ENCODE assay signal across 8 mouse cellular contexts in the genomic region with DNA sequence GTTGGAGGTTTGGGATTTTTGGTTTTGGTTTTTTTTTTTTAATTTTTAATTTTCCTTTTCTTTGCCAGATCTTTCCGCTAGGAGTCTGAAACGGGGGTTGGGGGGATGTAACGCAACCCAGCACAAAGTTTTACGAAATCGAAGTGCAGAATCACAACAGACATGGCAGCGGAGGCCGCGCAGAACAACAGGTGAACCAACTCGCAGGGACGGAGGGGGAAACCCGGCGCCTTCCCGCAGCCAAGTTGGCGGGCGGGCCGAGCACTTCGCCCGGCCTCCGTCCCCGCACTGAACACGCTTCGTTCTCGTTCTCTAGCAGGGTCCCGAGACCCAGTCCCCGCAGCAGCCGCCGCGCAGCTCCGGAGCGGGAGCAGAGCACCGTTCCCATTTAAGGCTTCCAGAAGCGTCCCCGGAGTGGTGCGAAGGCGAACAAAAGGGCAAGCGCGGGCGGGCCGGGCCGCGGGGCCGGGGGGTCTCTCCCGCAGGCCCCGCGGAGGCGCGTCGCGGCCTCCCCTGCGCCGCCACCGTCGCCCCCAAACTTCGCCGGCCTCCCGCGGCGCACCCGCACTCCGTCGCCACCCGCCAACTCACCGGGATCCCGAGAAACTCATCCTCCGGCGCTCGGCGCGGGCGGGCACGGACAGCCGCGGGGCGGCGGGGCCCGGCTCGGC. TPM values are rescaled to one million over a fixed set of nuclear protein-coding genes. Genes with fewer than 3 reads are reported as not detected.
DNase-seq lines count a peak whose midpoint lies in the region; ATAC-seq lines count a peak whose summit lies in the region.

No protein-coding gene starts in this region.

- H3K27me3 ChIP-seq in embryonic facial prominence, embryonic 11.5 days (ENCODE audit: control insufficient read depth, insufficient read depth, low read length), result no peaks in the 10 kb centered on the region
- H3K27me3 ChIP-seq in heart, embryonic 15.5 days, result peaks cover 6% of the 10 kb centered on the region; the same call in 1 of the 2 replicates
- peaks cover 17% of the 10 kb centered on the region for H3K27me3 ChIP-seq in lung, embryonic 15.5 days

- H3K27ac ChIP-seq in embryonic facial prominence, embryonic 11.5 days (replicated peaks; ENCODE audit: low read depth, low read length), result peak overlapping the region; percentile 96
- peak overlapping the region; percentile 99 for H3K27ac ChIP-seq in heart, embryonic 15.5 days
- peak overlapping the region; percentile 97 for H3K27ac ChIP-seq in lung, embryonic 15.5 days

- DNase-seq in CD4-positive helper T cell, adult 2 months (ENCODE audit: low read depth, low spot score), result peak; percentile 51
- DNase-seq in adrenal gland, adult 8-10 months, result peak; percentile 31
- DNase-seq in embryonic facial prominence, embryonic 11.5 days (ENCODE audit: low spot score), result peak; percentile 69
- DNase-seq in kidney, postnatal 4 days, result peak; percentile 64 to 77
- peak; percentile 56 for DNase-seq in ovary, postnatal 36 days (ENCODE audit: low spot score)
- DNase-seq in urinary bladder, postnatal 36 days (ENCODE audit: low spot score in 2 of 2), result peak; percentile 42 to 44

- H3K4me1 ChIP-seq in embryonic facial prominence, embryonic 11.5 days (ENCODE audit: control insufficient read depth, insufficient read depth, low read length), result no peaks in the 10 kb centered on the region
- peaks cover 63% of the 10 kb centered on the region for H3K4me1 ChIP-seq in heart, embryonic 15.5 days (replicated peaks)
- H3K4me1 ChIP-seq in lung, embryonic 15.5 days, result peaks cover 39% of the 10 kb centered on the region

- H3K9ac ChIP-seq in embryonic facial prominence, embryonic 11.5 days (replicated peaks; ENCODE audit: low read length), result peak overlapping the region; percentile 99
- H3K9ac ChIP-seq in heart, embryonic 15.5 days, result peak overlapping the region; percentile 99
- H3K9ac ChIP-seq in lung, embryonic 15.5 days, result peak overlapping the region; percentile 96

- peak; percentile 37 for ATAC-seq in embryonic facial prominence, embryonic 11.5 days (replicated peaks; ENCODE audit: insufficient number of reproducible peaks, low FRiP score, low TSS enrichment, low read depth)
- ATAC-seq in heart, embryonic 15.5 days (replicated peaks; ENCODE audit: insufficient number of reproducible peaks, insufficient read depth, low FRiP score, low read depth), result peak; percentile 19
- ATAC-seq in lung, embryonic 15.5 days (ENCODE audit: borderline replicate concordance, extremely low read depth, low FRiP score, low TSS enrichment), result peak; percentile 46; the same call in 1 of the 2 replicates

- no peaks in the 10 kb centered on the region for H3K9me3 ChIP-seq in embryonic facial prominence, embryonic 11.5 days (replicated peaks; ENCODE audit: control insufficient read depth, low read length)
- H3K9me3 ChIP-seq in heart, embryonic 15.5 days (replicated peaks), result no peaks in the 10 kb centered on the region
- no peaks in the 10 kb centered on the region for H3K9me3 ChIP-seq in lung, embryonic 15.5 days

- WGBS in embryonic facial prominence, embryonic 11.5 days, result under 1% methylated on average over 54 of the region's 77 CpGs
- under 1% methylated on average over 76 of the region's 77 CpGs for WGBS in heart, embryonic 15.5 days
- WGBS in lung, embryonic 15.5 days, result under 1% methylated on average over 59 of the region's 77 CpGs

- H3K36me3 ChIP-seq in embryonic facial prominence, embryonic 11.5 days (replicated peaks; ENCODE audit: control insufficient read depth, insufficient read depth, low read depth, low read length), result no peaks in the 10 kb centered on the region
- no peaks in the 10 kb centered on the region for H3K36me3 ChIP-seq in heart, embryonic 15.5 days
- H3K36me3 ChIP-seq in lung, embryonic 15.5 days, result no peaks in the 10 kb centered on the region

- H3K4me2 ChIP-seq in embryonic facial prominence, embryonic 11.5 days (ENCODE audit: low read depth, low read length), result peak overlapping the region; percentile 55
- peak overlapping the region; percentile 71 for H3K4me2 ChIP-seq in heart, embryonic 15.5 days
- H3K4me2 ChIP-seq in lung, embryonic 15.5 days, result peak overlapping the region; percentile 55

- peak overlapping the region; percentile 89 for H3K4me3 ChIP-seq in embryonic facial prominence, embryonic 11.5 days (ENCODE audit: low read depth, low read length)
- peak overlapping the region; percentile 78 for H3K4me3 ChIP-seq in heart, embryonic 15.5 days
- H3K4me3 ChIP-seq in lung, embryonic 15.5 days, result peak overlapping the region; percentile 87

RNA-seq across cellular contexts. Expression of a gene that starts 1.2 kb away (rescaled TPM):
- 10 to 100 TPM; 60.5 to 74.7 (median 67.1) TPM for total RNA-seq in adrenal gland, adult 8-10 months (2022)
- 73.2 and 80.9 TPM in 2 replicates for polyA plus RNA-seq in embryonic facial prominence, embryonic 11.5 days (2014; fragmentation: Nextera tagmentation; extraction: Ambion mirVana)
- polyA plus RNA-seq in heart, embryonic 15.5 days (2015; fragmentation: Nextera tagmentation; extraction: Ambion mirVana), result 35.5 and 36.2 TPM in 2 replicates
- 39.1 and 39.2 TPM in 2 replicates for polyA plus RNA-seq in lung, embryonic 15.5 days (2015; fragmentation: Nextera tagmentation; extraction: Ambion mirVana)

RNA-seq across cellular contexts. Expression of a gene that starts 20.7 kb away (rescaled TPM):
- total RNA-seq in adrenal gland, adult 8-10 months (2022), result not detected
- polyA plus RNA-seq in embryonic facial prominence, embryonic 11.5 days (2014; fragmentation: Nextera tagmentation; extraction: Ambion mirVana), result not detected in 2 replicates
- not detected in 2 replicates for polyA plus RNA-seq in heart, embryonic 15.5 days (2015; fragmentation: Nextera tagmentation; extraction: Ambion mirVana)
- not detected in 2 replicates for polyA plus RNA-seq in lung, embryonic 15.5 days (2015; fragmentation: Nextera tagmentation; extraction: Ambion mirVana)

Comparison
In these comparisons a context has a peak if more than half of its experiments do, and no peak if none do; other contexts are left out.
1. Peak in every context shown above with its lines: DNase-seq, ATAC-seq, H3K4me3 ChIP-seq and H3K27ac ChIP-seq.